In genomic region chr11:32020031-32020965, GRCm38 (mm10) we compare ENCODE assay signal across 9 mouse cellular contexts. TPM values are rescaled to one million over a fixed set of nuclear protein-coding genes. Genes with fewer than 3 reads are reported as not detected.
DNase-seq lines count a peak whose midpoint lies in the region; ATAC-seq lines count a peak whose summit lies in the region.
"Had no signal": no experiment of that assay in that cellular context is flagged by ENCODE, and none has a peak within 500 bp of the region (broad histone marks: within the 10 kb centered on the region; RNA-seq: fewer than 3 reads in every experiment).

No protein-coding gene starts in this region.

- no peak overlapping the region for H3K9ac ChIP-seq in neural tube, embryonic 12.5 days

- no peaks in the 10 kb centered on the region for H3K27me3 ChIP-seq in neural tube, embryonic 12.5 days (replicated peaks)

- H3K4me2 ChIP-seq in neural tube, embryonic 12.5 days (replicated peaks) = no peak overlapping the region

- no peak overlapping the region for H3K4me3 ChIP-seq in neural tube, embryonic 12.5 days

- peak overlapping the region; percentile 22; the same call in 1 of the 2 replicates for H3K27ac ChIP-seq in neural tube, embryonic 12.5 days

- ATAC-seq in granulocyte monocyte progenitor cell, adult 5-6 weeks (replicated peaks; ENCODE audit: poor library complexity, severe bottlenecking) = peak; percentile 95
- peak; percentile 21; the same call in 1 of the 2 replicates for ATAC-seq in neural tube, embryonic 12.5 days (ENCODE audit: low FRiP score, low read depth)

- peaks cover 18% of the 10 kb centered on the region for H3K36me3 ChIP-seq in neural tube, embryonic 12.5 days

- H3K4me1 ChIP-seq in neural tube, embryonic 12.5 days = peaks cover 52% of the 10 kb centered on the region

- DNase-seq in layer of hippocampus, adult 11-12 months (ENCODE audit: low spot score) = peak; percentile 43
- no peak for DNase-seq in layer of hippocampus, adult 8-10 months (ENCODE audit: low spot score in 2 of 2)
- peak; percentile 81 for DNase-seq in CD4-positive, CD25-positive, alpha-beta regulatory T cell, adult 2 months (ENCODE audit: low read depth, low spot score)
- peak; percentile 68 for DNase-seq in adrenal gland, postnatal 10 days
- DNase-seq in natural killer cell, adult 2 months (ENCODE audit: low spot score in 2 of 2) = no peak
- DNase-seq in thymus, postnatal 25 days = no peak

- no peaks in the 10 kb centered on the region for H3K9me3 ChIP-seq in neural tube, embryonic 12.5 days

- WGBS in neural tube, embryonic 12.5 days = 31% methylated on average over 8 of the region's 8 CpGs

RNA-seq across cellular contexts. Expression of gene Nsg2, which starts 20.0 kb away (rescaled TPM):
- 100 to 1,000 TPM; 635 to 719 (median 677) TPM for total RNA-seq in layer of hippocampus, adult 8-10 months (2022)
- total RNA-seq in adrenal gland, postnatal 10 days (2021) = 10 to 100 TPM; 28.7 to 37.4 TPM
- not detected in 2 replicates for total RNA-seq in granulocyte monocyte progenitor cell, adult 5-6 weeks (2014; fragmentation: Nextera tagmentation)
- total RNA-seq in granulocyte monocyte progenitor cell, adult 5-6 weeks (2017) = not detected in 2 replicates
- 212 and 216 TPM in 2 replicates for polyA plus RNA-seq in neural tube, embryonic 12.5 days (2016; fragmentation: Nextera tagmentation; extraction: Ambion mirVana)

RNA-seq across cellular contexts. Expression of gene 4930524B15Rik, which starts 54.9 kb away (rescaled TPM):
- total RNA-seq in layer of hippocampus, adult 8-10 months (2022) = under 1 TPM in 2 of 4 experiments, not detected in 2; 0.16 to 0.22 TPM
- not detected for total RNA-seq in adrenal gland, postnatal 10 days (2021)
- not detected in 2 replicates for total RNA-seq in granulocyte monocyte progenitor cell, adult 5-6 weeks (2014; fragmentation: Nextera tagmentation)
- total RNA-seq in granulocyte monocyte progenitor cell, adult 5-6 weeks (2017) = not detected in 2 replicates
- 0.15 and 0.17 TPM in 2 replicates for polyA plus RNA-seq in neural tube, embryonic 12.5 days (2016; fragmentation: Nextera tagmentation; extraction: Ambion mirVana)
- total RNA-seq: heart, postnatal 36 days had no signal

Comparison
In these comparisons a context has a peak if more than half of its experiments do, and no peak if none do; other contexts are left out.
1. DNase-seq: peak in layer of hippocampus, adult 11-12 months (single experiment), CD4-positive, CD25-positive, alpha-beta regulatory T cell, adult 2 months (single experiment) and adrenal gland, postnatal 10 days (single experiment); none in layer of hippocampus, adult 8-10 months (0 of 2), natural killer cell, adult 2 months (0 of 2) and thymus, postnatal 25 days (single experiment).
2. RNA of gene Nsg2, which starts 20.0 kb away (total RNA-seq): 635 to 719 TPM in layer of hippocampus, adult 8-10 months and 28.7 to 37.4 TPM in adrenal gland, postnatal 10 days; not detected in granulocyte monocyte progenitor cell, adult 5-6 weeks; every median in the first group is over 10 times any median in the second.